Mouse (Mus musculus) heart, adult 11 months (tissue): ENCODE results near the gene Fam160a1.

Experiments used
- DNase-seq: peaks from one replicate; pipeline ENCODE4 v3.0.0; 2022

Gene Fam160a1

DNA sequence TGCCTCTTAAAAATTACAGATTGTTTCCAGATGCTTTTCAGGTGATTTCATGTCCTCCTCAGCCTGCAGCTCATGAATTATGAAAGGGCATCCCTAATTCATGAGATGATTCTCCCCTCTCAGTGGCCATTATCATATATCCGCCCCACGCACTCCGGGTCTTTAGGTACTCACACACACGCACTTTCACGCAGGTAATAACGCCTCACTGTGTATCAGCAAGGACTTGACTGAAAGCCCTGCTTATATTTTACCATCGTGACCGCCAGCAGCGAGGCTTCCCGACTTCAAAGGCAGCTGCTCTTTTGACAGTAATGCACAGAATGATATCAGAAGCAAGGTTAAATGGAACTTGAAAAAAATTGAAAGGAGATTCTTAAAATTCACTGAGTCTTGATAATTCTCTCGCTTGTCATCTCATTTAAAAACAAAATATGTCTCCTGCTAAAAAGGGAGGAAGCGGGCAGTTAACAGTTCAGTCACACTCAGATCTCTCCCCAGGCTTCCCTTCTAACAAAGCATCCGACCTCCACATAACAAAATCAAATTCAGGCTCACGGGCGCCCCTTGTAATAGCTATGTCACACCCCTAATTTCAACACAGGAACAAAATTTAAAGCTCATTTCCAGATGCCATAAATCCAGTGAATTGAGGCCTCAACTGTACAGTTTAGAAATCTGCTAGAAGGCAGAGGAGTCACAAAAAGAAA lies 3.9 kb upstream of the Fam160a1 start:
- no peak for DNase-seq

DNA sequence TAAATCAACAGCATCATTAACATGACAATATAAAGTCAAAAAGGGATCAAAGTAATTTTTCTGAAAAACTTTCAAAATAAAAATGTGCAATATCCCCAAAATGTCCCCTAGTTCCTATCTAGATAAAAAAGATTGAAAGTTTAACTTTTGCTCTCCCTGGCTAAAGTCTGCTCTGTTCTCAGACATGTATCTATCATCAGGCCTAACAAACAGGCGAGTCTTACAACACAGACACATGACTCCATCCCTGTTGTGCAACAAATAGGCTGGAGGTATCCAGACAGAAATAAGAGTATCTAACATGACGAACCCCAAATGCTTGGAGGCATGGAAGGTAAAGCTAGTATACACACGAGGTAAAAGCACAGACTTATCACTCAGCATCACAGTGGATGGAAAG lies 2.2 kb upstream of the Fam160a1 start:
- no peak for DNase-seq

DNA sequence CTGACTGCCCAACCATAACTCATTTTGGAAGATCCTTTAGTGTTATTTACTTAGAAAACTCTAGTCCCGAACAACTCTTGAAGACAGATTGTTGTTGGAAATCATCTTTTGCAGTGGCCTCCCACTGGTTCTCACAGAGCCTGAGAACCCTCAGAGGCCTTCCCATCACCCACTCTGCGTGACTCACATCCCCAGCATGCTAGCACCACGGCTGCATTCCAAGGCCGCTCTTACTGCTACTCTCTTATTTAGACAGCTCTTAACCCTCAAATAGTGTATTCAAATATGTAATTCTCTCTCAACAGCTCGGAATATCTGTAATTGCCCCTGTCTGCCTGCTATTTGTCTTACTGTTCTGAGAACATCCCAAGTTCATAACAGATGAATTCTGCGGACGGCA lies 2.9 kb downstream of the Fam160a1 start:
- DNase-seq = peak; percentile 91

DNA sequence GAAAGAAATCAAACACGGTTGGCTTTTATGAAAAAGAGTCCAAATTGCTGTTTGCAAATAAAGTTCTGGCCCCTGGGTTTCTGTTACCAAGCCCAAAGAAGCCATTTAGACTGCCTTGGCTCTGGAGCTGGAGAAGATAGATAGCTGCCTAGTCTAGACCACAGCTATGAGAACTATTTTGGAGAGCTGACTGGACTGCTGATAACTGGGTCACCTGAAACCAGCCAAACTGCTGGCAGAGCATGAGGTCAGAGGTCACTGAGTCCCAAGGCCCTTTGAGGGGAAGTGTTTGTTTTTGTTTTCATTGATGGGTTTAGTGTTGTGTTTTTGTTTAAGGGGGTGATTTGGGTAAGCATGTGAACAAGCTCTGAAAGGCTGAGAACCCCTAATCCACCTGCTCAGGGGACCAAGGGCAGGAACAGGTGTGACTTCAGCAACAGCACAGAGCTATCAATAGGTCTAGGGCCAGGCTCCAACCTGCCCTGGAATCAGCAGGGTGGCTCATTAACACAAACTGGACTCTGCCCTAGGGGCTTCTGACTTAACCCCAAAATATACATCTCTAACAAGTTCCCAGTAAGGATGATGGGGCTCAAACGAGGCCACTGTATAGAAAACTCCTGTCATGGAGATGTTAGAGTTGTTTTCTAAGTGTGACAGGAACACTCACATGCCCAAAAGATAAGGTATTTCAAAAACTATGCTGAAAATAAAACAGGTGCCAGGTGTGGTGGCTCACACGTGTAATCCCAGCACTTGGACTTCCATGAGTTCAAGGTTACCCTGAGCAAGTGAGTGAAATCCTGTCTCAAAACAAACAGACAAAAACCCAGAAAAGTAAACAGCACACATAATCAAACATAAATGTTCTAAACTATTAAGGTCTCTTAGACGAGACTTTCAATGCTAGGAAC lies 3.7 kb downstream of the Fam160a1 start:
- peak; percentile 91 for DNase-seq

DNA sequence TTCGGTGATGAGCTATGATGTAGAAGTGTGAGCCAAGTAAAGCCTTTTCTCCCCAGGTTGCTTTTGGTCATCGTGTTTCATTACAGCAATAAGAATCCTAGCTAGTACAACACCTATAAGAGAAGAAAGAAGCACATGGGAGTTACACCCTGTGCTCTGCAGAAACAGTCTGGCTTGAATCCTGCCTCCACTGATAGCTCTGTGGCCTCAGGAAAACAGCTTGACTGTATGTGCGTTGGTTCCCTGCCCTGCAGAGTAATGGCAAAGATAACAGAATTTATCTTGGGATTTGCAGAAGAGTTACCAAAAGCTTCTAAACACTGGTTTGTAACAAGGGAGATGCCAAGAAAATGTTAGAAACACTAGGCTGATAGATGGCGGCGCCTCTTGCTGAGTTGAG lies 5.1 kb downstream of the Fam160a1 start:
- DNase-seq = no peak

- DNase-seq = peak; percentile 19
Measured at GRCm38 (mm10) chr3:85793166-85793565, 23.9 kb downstream of the Fam160a1 start.

GRCm38 (mm10) chr3:85789748-85790147 lies 27.3 kb downstream of the Fam160a1 start:
- DNase-seq = no peak

- DNase-seq = peak; percentile 48
Measured at GRCm38 (mm10) chr3:85786501-85786900, 30.6 kb downstream of the Fam160a1 start.

GRCm38 (mm10) chr3:85780906-85781305 lies 36.2 kb downstream of the Fam160a1 start:
- peak; percentile 95 for DNase-seq

DNA sequence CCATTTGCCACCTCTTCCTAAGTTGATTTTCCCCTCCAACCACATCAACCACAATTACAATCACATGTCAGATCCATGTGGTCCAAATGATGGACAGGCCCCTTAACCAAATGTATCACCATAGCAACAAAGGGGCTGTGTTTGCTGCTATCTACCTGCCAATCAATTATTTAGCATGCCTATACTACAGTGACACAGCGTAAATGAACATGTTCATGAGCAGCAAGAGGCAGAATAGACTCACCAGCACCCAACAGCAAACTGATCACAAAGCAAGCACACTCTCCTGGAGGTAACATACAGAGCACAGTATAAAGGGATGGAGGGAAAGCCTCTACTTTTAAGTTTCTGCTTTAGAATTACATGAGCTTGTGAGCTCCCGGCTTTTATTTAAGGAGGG lies 36.8 kb downstream of the Fam160a1 start:
- DNase-seq = peak; percentile 16

DNA sequence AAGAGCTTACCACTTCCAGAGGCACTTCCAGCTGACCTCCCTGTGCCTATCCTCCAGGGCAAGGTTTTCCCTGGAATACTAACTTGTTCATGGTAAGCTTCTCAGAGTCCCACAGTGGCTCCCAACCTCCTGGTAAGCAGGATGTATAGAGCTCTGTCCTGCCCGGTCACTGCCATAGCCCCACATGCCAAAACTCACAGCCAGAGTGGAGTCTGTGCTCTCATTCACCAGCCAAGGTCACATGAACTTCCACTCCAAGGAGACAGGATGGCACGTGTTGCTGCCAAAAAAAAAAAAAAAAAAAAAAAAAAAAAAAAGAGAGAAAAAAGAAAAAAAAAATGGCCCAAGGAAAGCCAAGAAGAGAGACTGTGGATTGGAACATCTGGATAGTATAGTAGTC lies 39.2 kb downstream of the Fam160a1 start:
- DNase-seq = peak; percentile 90

DNA sequence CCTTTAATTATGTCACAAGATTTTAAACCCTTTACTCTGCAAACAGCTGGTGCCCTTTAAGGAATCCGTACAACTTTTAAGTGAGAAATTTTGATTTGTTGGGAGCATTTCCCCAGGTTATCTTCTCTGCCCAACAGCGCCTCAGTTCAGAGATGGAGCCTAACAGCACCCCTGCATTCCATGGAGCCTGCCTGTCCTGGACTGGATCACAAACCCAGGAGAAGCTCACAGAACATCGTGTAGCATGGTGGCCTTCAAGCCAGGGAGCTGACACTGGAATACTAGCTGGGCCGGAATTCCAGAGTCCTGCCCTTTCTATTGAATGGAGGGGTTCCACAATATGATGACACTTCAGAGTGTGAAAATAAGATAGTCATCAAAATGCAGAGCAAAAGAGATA lies 39.7 kb downstream of the Fam160a1 start:
- peak; percentile 51 for DNase-seq

DNA sequence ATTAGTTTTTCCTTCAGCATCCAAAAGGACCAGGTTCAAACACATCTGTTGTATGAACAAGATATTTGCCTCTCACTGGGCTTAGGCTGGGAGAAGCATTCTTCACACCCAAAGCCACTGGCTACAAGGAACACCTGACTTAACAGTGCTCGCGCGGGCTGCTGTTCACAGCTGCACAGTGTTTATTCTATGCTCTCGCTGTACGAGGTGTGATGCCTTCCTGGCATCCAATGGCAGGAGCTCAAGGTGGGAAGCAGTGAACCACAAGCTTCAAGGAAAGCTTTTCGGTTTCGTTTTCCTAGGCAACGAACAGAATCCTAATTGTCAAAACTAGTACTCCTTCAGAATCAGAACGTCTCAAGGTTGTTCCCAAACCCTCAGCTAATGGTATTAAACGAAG lies 40.4 kb downstream of the Fam160a1 start:
- peak; percentile 55 for DNase-seq

- DNase-seq = peak; percentile 66
Measured at GRCm38 (mm10) chr3:85776126-85776525, 41.0 kb downstream of the Fam160a1 start.

- DNase-seq = peak; percentile 87
Measured at GRCm38 (mm10) chr3:85773886-85774285, 43.2 kb downstream of the Fam160a1 start.

GRCm38 (mm10) chr3:85773425-85773824 lies 43.7 kb downstream of the Fam160a1 start:
- peak; percentile 46 for DNase-seq

DNA sequence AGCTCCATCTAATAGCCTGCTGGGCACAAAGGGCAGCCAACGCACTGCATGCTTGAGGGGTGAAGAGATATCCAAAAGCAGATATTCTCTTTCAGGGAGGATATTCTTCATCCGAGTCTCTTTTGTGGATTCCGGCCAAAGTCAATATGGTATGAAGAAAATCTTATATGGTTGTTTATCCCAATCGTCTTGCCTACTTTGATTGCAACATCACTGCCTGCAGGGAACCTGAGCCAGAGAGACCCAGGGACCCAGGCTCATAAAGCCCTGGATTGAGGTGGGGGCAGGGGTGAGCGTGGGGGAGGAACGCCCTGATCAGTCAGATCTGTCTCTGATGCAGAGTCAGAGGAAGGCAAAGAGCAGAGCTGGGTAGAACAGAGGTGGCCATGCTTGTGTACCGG lies 52.2 kb downstream of the Fam160a1 start:
- peak; percentile 76 for DNase-seq

GRCm38 (mm10) chr3:85764008-85764834 lies 52.9 kb downstream of the Fam160a1 start:
- peak; percentile 59 for DNase-seq

GRCm38 (mm10) chr3:85757944-85758343 lies 59.1 kb downstream of the Fam160a1 start:
- peak; percentile 3 for DNase-seq

DNA sequence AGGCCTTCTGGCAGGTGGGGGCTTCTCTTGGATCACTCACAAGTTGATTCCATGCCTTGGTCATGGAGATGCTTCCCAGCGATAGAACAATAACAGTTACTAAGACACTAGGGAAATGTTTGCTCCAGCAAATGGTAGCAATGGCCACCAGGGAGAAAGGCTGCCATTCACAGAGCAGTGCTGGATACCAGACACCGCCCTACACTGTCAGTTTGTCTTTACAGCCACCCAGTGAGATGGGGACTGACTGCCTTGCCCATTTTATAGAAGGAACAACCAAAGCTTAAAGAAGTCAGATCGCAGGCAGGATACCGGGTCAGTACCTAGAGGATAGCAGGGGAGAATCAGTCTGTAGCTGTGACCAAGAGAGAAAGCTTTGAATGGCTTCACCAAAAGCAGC lies 59.7 kb downstream of the Fam160a1 start:
- peak; percentile 53 for DNase-seq

- peak; percentile 16 for DNase-seq
Measured at GRCm38 (mm10) chr3:85749348-85749747, 67.7 kb downstream of the Fam160a1 start.

- DNase-seq = peak; percentile 16
Measured at GRCm38 (mm10) chr3:85748863-85749262, 68.2 kb downstream of the Fam160a1 start.

DNA sequence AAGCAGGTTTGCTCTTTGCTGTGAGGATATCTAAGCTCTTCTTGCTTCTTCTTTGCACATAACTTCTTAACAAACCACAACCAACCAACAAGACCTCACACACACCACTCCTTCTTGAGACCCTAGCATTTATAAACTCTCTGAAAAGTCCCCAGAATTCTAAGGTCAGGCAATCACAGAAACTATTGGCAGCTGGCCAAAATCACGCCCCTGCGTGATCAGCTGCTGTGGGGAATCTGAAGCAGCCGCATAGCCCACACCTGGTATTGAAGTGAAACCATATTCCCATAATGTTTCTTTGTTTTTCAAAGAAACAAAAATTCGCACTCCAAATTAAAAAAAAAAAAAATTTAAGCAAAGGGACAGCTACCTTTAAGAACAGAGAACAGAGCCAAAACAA lies 71.0 kb downstream of the Fam160a1 start:
- DNase-seq = peak; percentile 11
